Mouse (Mus musculus): ENCODE results near the gene Mlip.

Gene Mlip

GRCm38 (mm10) chr9:77347704-77348103, 5.1 kb downstream of the Mlip start:
- no peak for DNase-seq (ENCODE audit: low spot score)

- no peak for DNase-seq (ENCODE audit: low spot score)
Observed at GRCm38 (mm10) chr9:77344318-77344717, 8.5 kb downstream of the Mlip start.

GRCm38 (mm10) chr9:77340159-77340862, 12.5 kb downstream of the Mlip start:
- peak; percentile 27 for DNase-seq (ENCODE audit: low spot score)

DNA sequence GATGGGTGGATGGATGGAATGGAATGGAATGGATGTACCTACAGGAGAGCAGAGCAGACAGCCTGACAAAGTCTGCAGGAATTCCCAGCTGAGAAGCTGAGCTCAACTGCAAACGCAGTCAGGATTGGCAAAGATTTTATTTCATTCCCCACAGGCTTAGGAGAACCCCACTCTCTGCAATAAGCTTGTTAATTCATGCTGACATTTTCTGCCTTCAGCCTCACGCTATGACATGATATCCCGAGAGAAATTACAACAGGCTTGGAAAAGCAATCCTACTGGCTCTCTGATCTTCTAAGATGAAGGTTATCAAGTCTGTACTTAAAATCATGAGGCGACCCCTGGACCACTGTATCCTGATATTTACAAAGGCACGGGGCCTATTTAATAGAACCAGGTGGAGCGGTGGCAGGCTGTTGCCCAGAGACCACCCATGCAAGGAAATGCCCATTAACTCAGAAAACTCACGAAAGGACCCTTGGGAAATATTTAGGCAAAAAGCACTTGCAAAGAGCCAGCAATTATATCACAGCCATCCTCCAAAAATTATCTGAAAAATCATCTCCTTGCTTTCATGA, 13.1 kb downstream of the Mlip start:
- DNase-seq (ENCODE audit: low spot score), result peak; percentile 26

DNA sequence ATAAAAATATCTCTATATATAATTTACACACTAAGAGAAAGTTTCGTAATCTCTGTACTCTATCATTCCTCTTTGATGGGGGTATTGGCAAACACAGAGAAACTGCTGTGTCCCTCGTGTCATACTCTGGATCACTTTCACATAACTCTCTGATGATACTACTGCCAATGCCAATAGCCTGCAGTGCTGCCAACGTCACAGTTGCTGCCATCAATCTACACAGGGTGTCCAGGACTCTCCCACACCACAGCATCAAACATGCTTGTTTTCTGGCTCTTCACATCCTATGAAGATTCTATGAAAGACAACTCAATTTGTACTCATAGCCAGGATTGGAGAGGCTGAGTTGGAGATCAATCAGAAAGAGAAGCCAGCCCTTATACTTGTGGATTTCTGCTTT, 17.4 kb downstream of the Mlip start:
- DNase-seq (ENCODE audit: low spot score), result no peak

DNA sequence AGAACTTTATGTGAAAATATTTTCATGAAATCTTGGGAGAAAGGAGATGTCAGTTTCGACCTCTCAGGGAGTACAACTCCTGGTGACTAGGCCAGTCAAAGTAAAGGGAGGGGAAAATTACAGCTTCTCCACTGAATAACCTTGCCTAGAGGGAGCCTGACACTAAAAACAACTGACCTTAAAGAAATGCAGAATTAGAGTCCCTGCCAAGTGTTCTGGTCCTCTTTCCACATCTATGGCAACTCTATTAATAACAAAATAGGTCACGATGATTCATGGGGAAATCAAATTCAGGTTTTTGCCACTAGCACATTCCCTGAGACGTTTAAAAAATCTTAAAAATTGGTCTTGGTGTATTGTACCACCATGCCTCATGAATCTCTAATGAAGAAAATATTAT, 34.4 kb downstream of the Mlip start:
- no peak for DNase-seq (ENCODE audit: low spot score)

DNA sequence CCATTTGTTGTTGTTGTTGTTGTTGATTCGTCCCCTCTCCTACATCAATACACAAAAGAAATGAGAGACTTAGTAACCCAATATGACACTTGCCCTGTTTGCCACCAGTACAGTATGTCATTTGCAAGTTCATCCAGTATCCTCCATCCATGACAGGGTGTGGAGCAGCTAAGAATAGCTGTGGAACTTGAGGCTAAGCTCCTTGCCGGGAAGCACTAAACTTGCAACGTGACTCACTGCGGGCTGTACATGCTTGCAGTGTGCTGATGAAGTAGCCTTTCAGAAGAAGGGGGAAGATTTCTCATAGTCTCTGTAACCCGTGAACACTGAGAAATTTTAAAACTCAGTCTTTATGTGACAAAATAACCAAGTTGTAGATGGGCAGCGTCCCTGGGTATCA, 42.2 kb downstream of the Mlip start:
- no peak for DNase-seq (ENCODE audit: low spot score)

- DNase-seq (ENCODE audit: low spot score), result no peak
Observed at GRCm38 (mm10) chr9:77305417-77305816, 47.4 kb downstream of the Mlip start.

DNA sequence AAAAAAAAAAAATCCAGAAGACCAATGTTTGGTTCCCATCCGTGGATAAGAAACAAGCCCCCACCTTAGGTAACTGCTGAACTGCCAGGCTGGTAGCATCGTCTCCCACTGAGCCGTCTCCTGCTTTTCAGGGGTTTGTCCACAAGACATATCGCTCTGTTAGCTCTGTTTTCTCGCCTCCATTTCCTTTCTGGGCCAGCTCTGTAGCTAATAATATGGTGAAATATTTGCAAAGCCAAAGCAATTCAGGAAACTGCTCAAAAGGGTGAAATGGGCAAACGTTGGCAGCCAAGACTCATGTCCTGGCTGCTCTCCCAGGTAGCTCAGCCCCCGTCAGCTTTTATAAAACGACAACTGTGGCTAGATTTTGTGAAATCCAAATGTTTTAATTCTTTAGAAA, 50.4 kb downstream of the Mlip start:
- no peak for DNase-seq (ENCODE audit: low spot score)

- no peak for DNase-seq (ENCODE audit: low spot score)
Observed at GRCm38 (mm10) chr9:77287958-77288357, 64.8 kb downstream of the Mlip start.

DNA sequence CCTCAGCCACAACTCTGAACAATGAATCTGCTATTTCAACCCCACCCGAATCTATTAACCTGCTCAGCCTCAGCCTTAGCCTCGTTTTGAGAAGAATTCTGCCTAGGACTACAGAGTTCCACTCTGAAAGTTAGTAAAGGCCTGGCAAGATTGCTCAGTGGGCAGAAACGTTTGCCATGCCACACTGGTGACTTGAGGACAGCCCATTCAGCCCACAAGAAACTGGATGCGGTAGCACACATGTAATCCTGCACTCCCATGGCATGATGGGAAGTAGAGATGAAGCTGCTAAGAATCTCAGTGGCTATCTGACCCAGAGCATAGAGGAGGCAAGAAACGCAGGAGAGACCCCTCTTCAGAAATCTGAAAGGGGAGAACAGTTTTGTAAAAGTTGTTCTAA, 73.4 kb downstream of the Mlip start:
- DNase-seq (ENCODE audit: low spot score), result no peak

GRCm38 (mm10) chr9:77278055-77278454, 74.7 kb downstream of the Mlip start:
- no peak for DNase-seq (ENCODE audit: low spot score)

GRCm38 (mm10) chr9:77277270-77277669, 75.5 kb downstream of the Mlip start:
- no peak for DNase-seq (ENCODE audit: low spot score)

DNA sequence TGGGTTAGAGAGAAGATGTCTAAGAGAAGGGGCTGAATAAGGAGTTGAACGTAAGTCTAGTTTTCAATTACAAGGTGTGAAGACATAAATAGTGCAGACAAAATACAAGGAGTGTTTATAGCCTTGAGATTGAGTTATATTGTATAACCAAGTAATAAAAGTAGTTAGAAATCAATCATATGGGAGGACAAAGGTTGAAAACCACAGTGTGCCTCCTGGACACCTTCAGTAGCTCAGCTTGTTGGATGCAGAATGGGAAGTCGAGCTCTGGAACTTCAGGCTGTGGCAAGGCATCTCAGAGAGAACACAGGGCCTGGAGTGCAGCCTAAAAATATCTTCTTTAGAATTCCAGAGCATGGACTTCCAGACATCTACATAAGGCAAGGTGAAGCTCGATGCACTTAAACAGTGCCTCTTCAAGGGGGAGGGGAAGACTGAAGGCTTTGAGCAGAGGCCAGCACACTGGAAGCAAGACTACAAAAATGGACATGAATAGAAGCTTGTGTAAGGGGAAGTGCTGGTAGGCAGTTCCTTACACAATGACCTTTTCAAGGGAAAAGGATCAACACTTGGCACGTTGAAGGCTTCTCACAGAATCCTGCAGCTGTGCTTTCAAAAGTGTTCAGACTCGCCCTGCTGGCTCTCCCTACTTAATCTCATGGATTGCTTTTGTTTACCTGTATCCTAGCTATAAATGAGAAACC, 76.2 kb downstream of the Mlip start:
- DNase-seq (ENCODE audit: low spot score), result no peak

DNA sequence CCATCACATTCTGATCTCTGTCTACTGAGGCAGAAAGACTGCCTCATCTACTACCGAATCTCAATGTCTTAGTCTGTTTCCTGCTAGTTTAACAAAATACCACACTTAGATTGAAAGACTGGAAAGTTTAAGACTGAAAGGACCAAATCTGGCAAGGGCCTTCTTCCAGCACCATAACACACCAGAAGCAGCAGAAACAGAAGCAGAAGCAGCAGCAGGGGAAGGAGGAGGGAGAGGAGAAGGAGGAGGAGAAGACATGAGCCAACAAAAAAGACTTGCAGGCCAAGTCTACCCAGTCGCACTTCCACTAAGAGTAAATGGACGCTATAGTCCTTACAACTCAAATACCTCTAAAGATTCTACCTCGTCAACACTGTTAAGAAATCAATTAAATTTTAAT, 80.0 kb downstream of the Mlip start:
- DNase-seq (ENCODE audit: low spot score), result no peak

DNA sequence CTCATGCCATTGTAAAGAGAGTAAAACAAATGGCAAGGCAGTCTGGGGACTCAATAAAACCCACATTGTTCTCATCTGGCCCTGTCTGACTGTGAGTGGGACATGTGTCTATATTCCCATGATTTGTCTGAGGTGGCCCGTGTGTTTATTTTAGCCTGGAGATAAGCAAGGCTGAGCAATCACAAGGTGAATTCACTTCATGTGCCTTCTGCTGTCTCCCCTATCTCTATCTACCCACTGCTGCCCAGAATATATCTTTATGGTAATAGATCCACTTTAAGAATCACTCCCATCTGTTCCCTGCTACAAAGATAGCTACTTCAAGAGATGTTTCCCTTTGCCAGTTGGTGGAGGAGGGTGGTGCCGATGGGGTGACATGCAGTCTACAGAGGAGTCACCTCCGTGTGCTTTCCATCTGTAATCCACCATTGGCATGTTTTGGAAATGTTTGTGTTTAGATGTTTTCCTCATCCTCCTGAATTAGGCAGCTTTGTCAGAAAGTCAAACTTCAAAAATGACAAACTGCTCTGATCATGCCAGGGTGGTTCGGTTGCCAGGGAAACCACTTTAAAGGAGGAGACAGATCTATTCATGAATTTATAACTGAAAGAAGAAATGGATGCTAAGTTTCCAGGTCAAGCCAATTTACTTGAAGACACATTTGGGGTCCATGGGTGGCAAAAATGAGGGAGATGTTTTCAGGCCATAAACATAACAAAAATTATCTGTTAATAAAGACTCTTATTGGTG, 87.3 kb downstream of the Mlip start:
- DNase-seq (ENCODE audit: low spot score), result no peak

- no peak for DNase-seq (ENCODE audit: low spot score)
Observed at GRCm38 (mm10) chr9:77259052-77259451, 93.7 kb downstream of the Mlip start.

GRCm38 (mm10) chr9:77258265-77258664, 94.5 kb downstream of the Mlip start:
- DNase-seq (ENCODE audit: low spot score), result no peak

DNA sequence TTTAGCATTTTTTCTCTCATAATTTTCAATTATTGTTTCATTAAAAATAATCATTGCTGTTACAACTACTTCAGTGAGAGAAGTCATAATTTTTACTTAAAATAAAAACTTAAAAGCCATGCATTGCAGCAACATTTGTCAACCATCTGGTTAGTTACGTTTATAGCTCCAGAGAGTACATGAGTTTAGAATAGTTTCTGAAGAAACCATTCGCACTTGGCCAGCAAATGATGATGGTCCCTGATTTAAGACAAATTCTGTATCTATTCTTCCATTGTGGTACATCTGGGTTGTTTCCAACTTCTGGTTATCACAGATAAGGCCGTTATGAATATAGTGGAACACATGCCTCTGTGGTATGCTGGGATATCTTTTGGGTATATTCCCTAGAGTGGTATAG, 98.3 kb downstream of the Mlip start:
- no peak for DNase-seq (ENCODE audit: low spot score)

DNA sequence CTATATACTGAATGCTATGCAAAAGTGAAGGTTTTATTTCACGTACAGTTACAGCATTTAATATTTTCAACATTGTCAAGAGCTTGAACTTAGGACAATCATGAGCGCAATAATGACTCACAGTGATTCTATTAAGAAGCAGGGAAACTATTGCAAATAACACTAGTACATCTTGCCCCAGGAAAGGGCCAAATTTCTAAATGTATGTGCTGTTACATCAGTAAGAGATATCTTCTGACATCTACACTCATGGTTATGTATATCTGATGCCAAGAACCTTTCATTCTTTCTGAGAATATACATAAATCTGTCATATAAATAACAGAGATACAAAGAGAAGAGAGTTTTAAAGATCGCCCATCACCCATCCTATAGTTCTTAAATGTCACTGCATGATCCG, 100.0 kb downstream of the Mlip start:
- DNase-seq (ENCODE audit: low spot score), result no peak

GRCm38 (mm10) chr9:77252134-77252533, 100.6 kb downstream of the Mlip start:
- no peak for DNase-seq (ENCODE audit: low spot score)

DNA sequence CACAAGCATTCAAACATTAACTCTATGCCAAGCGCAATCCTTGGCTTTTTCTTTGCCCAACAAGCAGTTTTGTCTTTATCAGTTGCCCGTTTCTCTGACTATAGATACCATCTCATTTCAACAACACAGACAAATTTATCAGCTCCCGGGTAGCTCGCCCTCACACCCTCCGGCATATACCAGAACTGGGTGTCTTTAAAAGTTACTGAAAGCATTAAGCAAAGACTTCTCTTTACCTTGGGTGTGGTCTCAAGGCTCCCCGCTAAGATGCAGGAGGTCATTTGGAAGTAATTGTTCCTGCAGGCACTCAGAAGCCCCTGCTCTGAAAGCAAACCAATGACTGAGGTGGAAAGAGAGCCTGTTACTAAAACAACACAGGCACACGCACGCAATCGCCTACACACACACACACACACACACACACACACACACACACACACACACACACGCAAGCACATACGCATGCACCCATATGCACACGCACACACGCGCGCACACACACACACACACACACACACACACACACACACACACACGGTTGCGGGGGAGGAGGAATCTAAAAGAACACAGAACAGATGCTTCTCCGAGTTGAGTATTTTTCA, 101.2 kb downstream of the Mlip start:
- peak; percentile 12 for DNase-seq (ENCODE audit: low spot score)

Measured in retina, embryonic 14.5 days (tissue).